Mouse (Mus musculus) heart, embryonic 10.5 days (tissue): Measurements from ENCODE around the gene Nprl3. TPM values are rescaled to one million over a fixed set of nuclear protein-coding genes. Genes with fewer than 3 reads are reported as not detected.

Experiments used
- DNase-seq: peaks from one replicate; pipeline ENCODE4 v3.0.0-alpha.2; 2017; ENCODE audit warnings: low spot score
- H3K27ac ChIP-seq: fragments of 300-500 bp; sonication (generic); 2 replicates; pipeline ENCODE4 v1.5.1; 2016; ENCODE audit warnings: mild to moderate bottlenecking
- H3K27me3 ChIP-seq: fragments of 300-500 bp; sonication (generic); 2 replicates; pipeline ENCODE4 v1.6.1; 2016; ENCODE audit warnings: mild to moderate bottlenecking; ENCODE audit not compliant: poor library complexity, insufficient read depth, severe bottlenecking
- H3K36me3 ChIP-seq: fragments of 300-500 bp; sonication (generic); 2 replicates; pipeline ENCODE4 v1.6.1; 2016; ENCODE audit warnings: mild to moderate bottlenecking, moderate library complexity
- H3K4me1 ChIP-seq: fragments of 300-500 bp; sonication (generic); 2 replicates; pipeline ENCODE4 v1.6.1; 2016; ENCODE audit warnings: mild to moderate bottlenecking
- H3K4me3 ChIP-seq: fragments of 300-500 bp; sonication (generic); 2 replicates; pipeline ENCODE4 v1.5.1; 2016; ENCODE audit warnings: mild to moderate bottlenecking, moderate library complexity
- H3K9me3 ChIP-seq: fragments of 300-500 bp; sonication (generic); 2 replicates; pipeline ENCODE4 v1.6.1; 2016; ENCODE audit warnings: mild to moderate bottlenecking, moderate library complexity
- WGBS: fragments of 180-500 bp; shearing (Covaris S2); methylation state at CpG from one replicate; pipeline ENCODE4 v1.1.7; 2016; 5-methylcytosine and 5-hydroxymethylcytosine counted together
- polyA plus RNA-seq: library from polyadenylated mRNA; unstranded; fragments of >200 nt; fragmentation: Nextera tagmentation; extraction: Ambion mirVana; gene quantifications from 2 replicates; pipeline ENCODE4 v1.2.1, GENCODE M21; 2016

Gene Nprl3
- polyA plus RNA-seq, 1 experiment from 2014 or later = 44.5 TPM

DNA sequence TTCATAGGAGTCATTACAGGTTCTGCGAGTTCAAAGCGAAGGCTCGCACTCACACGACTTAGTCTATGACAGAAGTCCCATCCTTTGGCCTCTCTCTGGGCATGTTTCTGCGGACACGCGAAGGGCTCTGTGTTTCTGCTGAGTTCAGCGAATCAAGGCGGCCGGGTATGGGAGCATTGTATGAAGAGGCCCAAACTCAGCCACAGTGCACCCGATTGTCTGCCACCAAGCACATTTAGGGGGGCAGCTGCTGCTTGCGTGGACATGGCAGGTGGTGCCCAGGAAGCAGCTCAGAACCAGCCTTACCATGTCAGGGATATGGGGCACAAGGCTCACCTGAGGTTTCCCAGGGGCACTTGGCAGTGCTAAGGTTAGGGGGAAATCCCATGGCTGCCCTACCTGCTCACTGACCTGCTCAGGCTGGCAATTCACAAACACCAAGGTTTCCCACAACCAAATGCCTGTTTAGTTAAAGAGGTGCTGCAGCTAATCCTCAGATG lies 11.0 kb upstream of the Nprl3 start:
- DNase-seq = peak; percentile 91
- Histone ChIP-seq H3K36me3 (no peaks in the 10 kb centered on the region), H3K27me3 (peaks cover 68% of the 10 kb centered on the region), H3K27ac (no peak overlapping the region), H3K4me1 (no peaks in the 10 kb centered on the region), H3K4me3 (no peak overlapping the region), H3K9me3 (no peaks in the 10 kb centered on the region)
- WGBS = 66% methylated on average over 12 of the region's 12 CpGs

DNA sequence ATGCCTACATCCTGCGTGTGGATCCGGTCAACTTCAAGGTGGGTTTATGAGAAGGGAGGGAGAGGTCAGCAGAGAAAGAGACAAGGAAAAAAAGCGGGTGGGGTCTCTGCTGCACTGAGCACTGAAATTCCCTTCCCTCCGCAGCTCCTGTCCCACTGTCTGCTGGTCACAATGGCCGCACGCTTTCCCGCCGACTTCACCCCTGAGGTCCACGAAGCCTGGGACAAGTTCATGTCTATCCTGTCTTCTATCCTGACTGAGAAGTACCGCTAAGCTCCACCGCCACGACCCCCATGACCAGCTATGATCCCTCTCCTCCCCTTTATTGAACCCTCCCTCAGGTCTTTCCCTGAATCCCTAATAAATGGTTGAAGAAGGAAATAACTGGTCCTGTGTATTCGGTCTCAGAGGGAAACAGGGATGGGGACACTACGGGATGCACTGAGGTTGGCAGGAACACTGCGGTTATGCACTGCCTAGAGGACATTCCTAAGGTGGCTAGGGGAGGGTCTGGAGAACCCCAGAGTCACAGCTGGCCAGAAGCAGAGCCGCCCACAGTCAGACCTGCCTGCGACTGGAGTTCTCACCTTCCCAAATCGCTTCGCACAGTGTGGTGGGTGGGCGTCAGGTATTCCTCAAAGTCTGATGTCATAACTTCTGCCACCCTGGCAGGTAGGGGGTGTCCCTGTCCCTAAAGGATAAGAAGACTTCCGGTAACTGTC lies 10.4 kb upstream of the Nprl3 start:
- no peaks in the 10 kb centered on the region for H3K4me1 ChIP-seq
- peaks cover 68% of the 10 kb centered on the region for H3K27me3 ChIP-seq
- H3K9me3 ChIP-seq = no peaks in the 10 kb centered on the region
- no peak overlapping the region for H3K27ac ChIP-seq
- no peaks in the 10 kb centered on the region for H3K36me3 ChIP-seq
- H3K4me3 ChIP-seq = no peak overlapping the region
- DNase-seq = peak; percentile 92
- WGBS = 53% methylated on average over 21 of the region's 21 CpGs

DNA sequence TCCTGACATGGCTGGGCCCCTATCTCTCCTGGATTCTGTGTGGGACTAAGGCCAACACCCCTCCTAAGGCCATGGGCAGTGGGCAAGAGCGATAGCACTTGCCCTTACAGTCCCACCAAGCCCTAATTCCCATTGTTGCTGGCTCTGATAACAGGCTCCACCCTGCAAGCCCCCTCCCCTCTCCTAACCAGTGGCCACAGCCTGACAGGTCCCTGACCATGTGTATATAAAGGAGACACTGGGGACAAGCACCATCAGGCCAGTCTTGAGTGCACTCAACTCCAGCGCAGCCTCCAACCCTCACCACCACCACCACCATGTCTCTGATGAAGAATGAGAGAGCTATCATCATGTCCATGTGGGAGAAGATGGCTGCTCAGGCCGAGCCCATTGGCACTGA lies 8.8 kb upstream of the Nprl3 start, which contains the start of gene Hba-x:
TSS of gene Hba-x (plus strand) at position 54 of the 400 bp plus-strand sequence.
- Histone ChIP-seq H3K4me3 (peak within 1 kb of the TSS; percentile 29; the same call in 1 of the 2 replicates), H3K9me3 (no peaks in the 10 kb centered on the region), H3K27me3 (peaks cover 61% of the 10 kb centered on the region), H3K4me1 (no peaks in the 10 kb centered on the region), H3K36me3 (no peaks in the 10 kb centered on the region), H3K27ac (peak within 1 kb of the TSS; percentile 62; the same call in 1 of the 2 replicates)
- peak; percentile 95 for DNase-seq
- 68% methylated on average over 3 of the region's 3 CpGs for WGBS

DNA sequence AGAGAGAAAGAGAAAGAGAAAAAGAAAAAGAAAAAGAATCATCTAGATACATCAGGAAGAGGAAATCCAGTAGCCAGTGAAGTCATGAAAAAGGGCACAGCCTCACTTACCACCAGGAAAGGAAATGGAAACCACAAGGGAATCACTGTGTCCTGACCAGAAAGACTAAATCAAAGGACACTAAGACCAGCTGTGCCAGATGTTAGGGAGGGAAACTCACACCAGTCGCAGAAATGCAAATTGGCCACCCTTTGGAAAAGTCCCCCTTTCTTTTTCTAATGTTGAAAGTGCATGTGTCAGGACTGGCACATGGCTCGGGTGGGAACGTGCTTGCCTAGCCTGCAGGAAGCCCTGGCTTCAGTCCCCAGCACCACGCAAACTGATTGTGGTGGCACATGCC lies 3.7 kb upstream of the Nprl3 start:
- DNase-seq = no peak
- Histone ChIP-seq H3K27me3 (peaks cover 10% of the 10 kb centered on the region), H3K9me3 (no peaks in the 10 kb centered on the region), H3K4me1 (peaks cover 8% of the 10 kb centered on the region), H3K27ac (peak overlapping the region; percentile 16; the same call in 1 of the 2 replicates), H3K36me3 (no peaks in the 10 kb centered on the region), H3K4me3 (no peak overlapping the region)
- WGBS = 45% methylated on average over 4 of the region's 4 CpGs

DNA sequence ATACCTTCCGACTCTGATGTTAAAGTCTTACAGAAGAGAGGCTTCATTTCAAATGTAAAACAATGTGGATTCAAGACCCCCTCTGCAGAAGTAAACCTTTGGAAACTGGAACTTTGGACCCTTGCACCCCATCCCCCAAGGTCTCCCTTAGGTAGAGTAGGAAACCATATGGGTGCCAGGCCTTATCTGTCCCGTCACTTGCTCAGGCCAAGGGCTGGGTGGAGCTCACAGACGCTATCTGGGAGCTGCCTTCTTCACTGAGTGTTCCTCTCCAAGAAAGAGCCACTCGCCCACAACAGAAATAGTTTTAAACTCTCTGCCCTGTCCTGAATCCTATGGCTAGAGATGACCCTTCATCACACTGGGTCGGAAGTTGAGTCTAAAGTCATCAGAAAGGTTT lies 1.4 kb upstream of the Nprl3 start:
- peak; percentile 88 for DNase-seq
- H3K36me3 ChIP-seq = no peaks in the 10 kb centered on the region
- peak overlapping the region; percentile 99; the same call in 1 of the 2 replicates for H3K27ac ChIP-seq
- H3K9me3 ChIP-seq = no peaks in the 10 kb centered on the region
- no peaks in the 10 kb centered on the region; the same call in none of the 2 replicates for H3K27me3 ChIP-seq
- 56% methylated on average over 5 of the region's 5 CpGs for WGBS
- peaks cover 13% of the 10 kb centered on the region for H3K4me1 ChIP-seq
- no peak overlapping the region for H3K4me3 ChIP-seq

DNA sequence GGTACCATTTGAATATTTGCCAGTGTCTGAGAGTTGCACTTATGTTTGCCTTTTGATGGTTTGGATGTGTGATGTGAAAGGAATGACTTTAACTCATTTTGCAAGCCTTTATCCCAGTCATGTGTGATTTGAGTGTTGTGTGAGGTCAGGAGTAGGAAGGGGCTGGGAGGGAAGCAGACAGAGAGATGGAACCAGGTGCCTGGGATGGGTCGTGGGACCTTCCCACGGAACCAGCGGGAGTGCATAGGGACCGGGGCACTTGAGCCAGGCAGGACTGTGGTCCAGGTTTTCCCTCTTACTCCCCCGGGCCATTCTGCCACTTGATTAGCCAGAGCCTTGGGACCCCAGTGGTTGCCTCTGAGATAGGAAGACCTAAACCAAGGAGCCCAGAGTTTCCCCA lies 457 bp upstream of the Nprl3 start:
- peaks cover 14% of the 10 kb centered on the region for H3K4me1 ChIP-seq
- 25% methylated on average over 5 of the region's 5 CpGs for WGBS
- no peak for DNase-seq
- no peaks in the 10 kb centered on the region for H3K9me3 ChIP-seq
- H3K27ac ChIP-seq = peak overlapping the region; percentile 99
- no peaks in the 10 kb centered on the region; the same call in none of the 2 replicates for H3K27me3 ChIP-seq
- H3K36me3 ChIP-seq = no peaks in the 10 kb centered on the region
- H3K4me3 ChIP-seq = peak overlapping the region; percentile 93

DNA sequence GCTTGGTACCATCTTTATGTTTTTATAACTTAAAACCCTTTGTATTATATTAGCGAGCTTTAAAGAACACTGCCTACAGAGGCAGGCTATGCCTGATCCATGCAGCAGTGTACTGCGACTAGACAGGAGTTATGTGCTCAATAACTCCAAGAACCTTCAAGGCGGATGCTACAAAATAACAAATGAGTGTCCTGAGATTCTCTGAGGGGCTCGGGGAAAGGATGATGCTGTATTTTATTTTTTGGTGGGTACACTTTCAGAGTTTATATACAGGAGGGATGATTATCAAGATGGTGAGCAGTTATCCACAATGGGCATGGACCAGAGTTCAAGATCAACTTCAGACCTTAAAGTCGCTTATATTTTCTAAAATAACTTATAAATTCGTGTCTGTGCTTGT lies 731 bp downstream of the Nprl3 start:
- no peaks in the 10 kb centered on the region; the same call in none of the 2 replicates for H3K27me3 ChIP-seq
- 38% methylated on average over 6 of the region's 6 CpGs for WGBS
- H3K27ac ChIP-seq = peak overlapping the region; percentile 99
- H3K36me3 ChIP-seq = peaks cover 8% of the 10 kb centered on the region
- H3K4me1 ChIP-seq = peaks cover 20% of the 10 kb centered on the region
- no peaks in the 10 kb centered on the region for H3K9me3 ChIP-seq
- peak overlapping the region; percentile 93 for H3K4me3 ChIP-seq
- DNase-seq = no peak

DNA sequence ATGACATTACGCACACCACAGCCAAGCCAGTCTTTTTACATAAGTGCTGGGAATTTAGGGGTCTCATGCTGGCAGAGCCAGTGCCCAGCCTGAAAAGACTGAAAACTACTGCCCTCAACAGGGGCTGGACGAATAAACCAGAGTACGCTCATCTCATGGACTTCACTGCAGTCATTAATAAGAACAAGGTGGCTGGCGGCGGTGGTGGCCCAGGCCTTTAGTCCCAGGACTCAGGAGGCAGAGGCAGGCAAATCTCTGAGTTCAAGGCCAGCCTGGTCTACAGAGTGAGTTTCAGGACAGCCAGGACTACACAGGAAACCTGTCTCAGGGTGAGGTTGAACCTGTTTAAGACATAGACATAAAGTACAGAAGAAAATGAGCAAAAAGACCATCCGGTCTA lies 1.3 kb downstream of the Nprl3 start:
- Histone ChIP-seq H3K9me3 (no peaks in the 10 kb centered on the region), H3K27ac (peak overlapping the region; percentile 56), H3K4me1 (peaks cover 20% of the 10 kb centered on the region), H3K4me3 (no peak overlapping the region), H3K36me3 (peaks cover 9% of the 10 kb centered on the region), H3K27me3 (no peaks in the 10 kb centered on the region; the same call in none of the 2 replicates)
- peak; percentile 66 for DNase-seq
- WGBS = 89% methylated on average over 6 of the region's 6 CpGs

DNA sequence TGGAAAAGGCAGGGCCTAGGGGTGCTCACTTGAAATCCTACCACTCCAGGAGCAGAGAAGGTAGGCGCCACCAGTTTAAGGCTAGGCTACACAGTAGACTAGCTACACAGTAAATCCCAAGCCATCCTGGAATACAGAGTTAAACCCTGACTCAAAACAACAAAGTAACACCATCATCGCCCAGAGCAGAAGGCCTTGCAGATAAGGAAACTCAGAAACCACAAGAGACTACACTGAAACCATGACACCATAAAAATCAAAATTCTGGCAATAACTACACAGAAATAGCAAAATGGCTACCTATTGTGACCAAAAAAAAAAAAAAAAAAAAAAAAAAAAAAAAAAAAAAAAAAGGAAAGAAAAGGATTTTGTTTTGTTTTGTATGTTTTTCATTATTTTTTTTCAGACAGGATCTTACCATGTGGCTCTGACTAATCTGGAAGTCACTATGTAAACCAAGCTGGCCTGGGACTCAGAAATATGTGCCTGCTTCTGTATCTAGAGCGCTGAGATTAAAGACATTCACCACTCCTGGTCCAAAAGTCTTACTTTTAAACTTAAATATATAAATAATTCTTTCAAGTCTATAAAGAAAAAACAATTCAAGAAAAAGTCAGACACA lies 2.3 kb downstream of the Nprl3 start:
- H3K27ac ChIP-seq = peak overlapping the region; percentile 75
- no peak overlapping the region for H3K4me3 ChIP-seq
- H3K36me3 ChIP-seq = peaks cover 18% of the 10 kb centered on the region

DNA sequence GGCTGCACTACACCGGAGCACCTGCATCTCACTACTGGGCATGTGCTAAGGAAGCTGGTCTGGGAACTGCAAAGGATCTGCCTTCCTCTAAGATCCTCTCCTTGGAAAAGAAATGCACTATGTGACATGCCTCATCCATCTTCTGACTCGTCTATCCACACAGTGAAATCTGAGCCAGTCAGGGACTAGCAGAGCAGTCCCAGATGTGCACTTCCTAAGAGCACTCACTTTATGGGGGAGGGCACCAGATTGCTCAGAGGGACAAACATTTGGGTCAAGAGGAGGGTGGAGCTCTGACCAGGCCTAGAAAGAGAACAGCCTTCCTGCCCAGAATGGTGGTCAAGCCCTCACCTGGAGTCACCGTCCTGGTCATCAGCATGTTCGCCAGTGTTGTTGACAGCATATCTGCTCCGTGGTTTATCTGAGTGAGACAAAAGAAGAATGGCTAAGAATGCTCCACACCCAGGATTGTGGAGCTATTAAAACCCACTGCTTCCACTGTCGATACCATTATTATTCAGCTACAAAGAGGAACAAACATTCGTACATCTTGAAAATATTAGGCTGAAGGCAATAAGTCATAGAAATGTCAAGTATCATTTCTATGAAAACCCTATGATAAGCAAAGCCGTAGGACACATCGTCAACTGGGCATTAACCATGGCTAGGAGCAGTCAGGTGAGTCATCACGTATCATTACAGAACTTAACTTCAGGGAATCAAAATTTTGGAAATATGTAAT lies 4.7 kb downstream of the Nprl3 start:
- no peak for DNase-seq
- Histone ChIP-seq H3K9me3 (no peaks in the 10 kb centered on the region), H3K27me3 (no peaks in the 10 kb centered on the region), H3K4me1 (peaks cover 15% of the 10 kb centered on the region), H3K27ac (peak overlapping the region; percentile 52; the same call in 1 of the 2 replicates), H3K4me3 (no peak overlapping the region), H3K36me3 (peaks cover 20% of the 10 kb centered on the region)
- 69% methylated on average over 10 of the region's 10 CpGs for WGBS

More for the DNA sequence above, 2.3 kb downstream of the Nprl3 start:
- Histone ChIP-seq H3K9me3 (no peaks in the 10 kb centered on the region), H3K27me3 (no peaks in the 10 kb centered on the region; the same call in 1 of the 2 replicates), H3K4me1 (peaks cover 20% of the 10 kb centered on the region)
- WGBS = 80% methylated on average over 3 of the region's 3 CpGs
- no peak for DNase-seq

DNA sequence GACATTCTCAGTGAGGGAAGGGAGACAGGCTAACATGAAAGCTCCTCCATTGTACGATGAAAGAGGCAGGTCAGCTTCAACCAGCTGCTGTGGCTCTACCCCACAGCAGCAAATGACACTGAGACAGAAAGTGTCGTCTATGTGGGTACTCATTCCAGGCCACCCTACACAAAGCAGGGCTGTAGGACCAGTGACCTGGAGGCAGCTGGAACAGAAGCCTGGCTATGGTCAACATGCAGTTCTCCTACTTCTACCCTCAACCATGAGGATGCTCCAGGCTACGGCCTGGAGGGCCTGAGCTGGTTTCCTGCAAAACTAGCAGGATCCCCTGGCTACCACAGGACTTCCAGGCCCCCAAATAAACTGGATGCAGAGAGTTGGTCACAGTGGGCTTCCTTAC lies 10.9 kb downstream of the Nprl3 start:
- no peak for DNase-seq
- H3K27ac ChIP-seq = peak overlapping the region; percentile 77
- WGBS = 80% methylated on average over 3 of the region's 3 CpGs
- H3K27me3 ChIP-seq = no peaks in the 10 kb centered on the region
- peaks cover 54% of the 10 kb centered on the region; the same call in 1 of the 2 replicates for H3K36me3 ChIP-seq
- no peaks in the 10 kb centered on the region for H3K9me3 ChIP-seq
- H3K4me3 ChIP-seq = no peak overlapping the region
- 0 out of 2 replicates have a peak, but pooled peaks cover 2% of the 10 kb centered on the region for H3K4me1 ChIP-seq

DNA sequence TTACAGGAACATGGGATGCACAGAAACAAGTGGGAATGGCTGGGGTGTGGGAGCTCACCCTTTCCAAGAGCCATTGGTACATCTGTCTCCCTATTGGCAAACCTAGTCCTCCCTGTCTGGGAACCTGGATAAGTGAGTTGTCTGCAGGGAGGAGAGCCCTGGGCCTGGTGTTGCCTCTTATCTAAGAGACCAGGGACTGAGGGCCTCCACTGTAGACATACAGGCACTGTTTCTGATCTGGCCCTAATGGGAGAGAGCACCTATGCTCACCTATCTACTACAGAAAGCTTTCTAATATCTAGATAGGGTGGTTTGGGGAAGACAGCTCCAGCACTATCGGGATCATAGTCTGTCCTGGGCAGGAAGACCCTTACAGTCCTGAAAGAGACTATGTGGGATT lies 11.4 kb downstream of the Nprl3 start:
- DNase-seq = peak; percentile 92
- peaks cover 56% of the 10 kb centered on the region; the same call in 1 of the 2 replicates for H3K36me3 ChIP-seq
- H3K9me3 ChIP-seq = no peaks in the 10 kb centered on the region
- 0 out of 2 replicates have a peak, but pooled peaks cover 2% of the 10 kb centered on the region for H3K4me1 ChIP-seq
- no peak overlapping the region for H3K4me3 ChIP-seq
- no peaks in the 10 kb centered on the region for H3K27me3 ChIP-seq
- WGBS = 75% methylated on average over 1 of the region's 1 CpGs
- peak overlapping the region; percentile 77 for H3K27ac ChIP-seq
